Mouse (Mus musculus) brain, embryonic 14.5 days (tissue): ENCODE results near the gene Olfr518. TPM values are rescaled to one million over a fixed set of nuclear protein-coding genes. Genes with fewer than 3 reads are reported as not detected.

ENCODE experiments used
- DNase-seq: peaks from one replicate; pipeline ENCODE4 v3.0.0-alpha.2; 2011; ENCODE audit warnings: low read depth
- CTCF ChIP-seq: fragments of 200-500 bp; IDR thresholded peaks from 2 replicates; pipeline ENCODE4 v1.5.1; 2012; ENCODE audit warnings: inconsistent platforms, mild to moderate bottlenecking, moderate library complexity, borderline replicate concordance; ENCODE audit not compliant: insufficient read depth, insufficient read length; ENCODE audit errors: extremely low read depth
- POLR2A ChIP-seq: fragments of 200-500 bp; IDR thresholded peaks from 2 replicates; pipeline ENCODE4 v1.6.1; 2012; ENCODE audit warnings: mild to moderate bottlenecking, inconsistent platforms, borderline replicate concordance; ENCODE audit not compliant: poor library complexity, insufficient read depth, insufficient read length, severe bottlenecking; ENCODE audit errors: extremely low read depth
- polyA plus RNA-seq: library from polyadenylated mRNA; depleted of rRNA; stranded (reverse); fragments of >200 nt; gene quantifications from 2 replicates; pipeline ENCODE4 v1.2.3, GENCODE M21; 2012; rRNA removed

The Olfr518 gene
- polyA plus RNA-seq: not detected in 2 replicates

- no peak for DNase-seq
- TF ChIP-seq POLR2A (no peak), CTCF (no peak)
These were observed at the start of gene Olfr518 for GRCm38 (mm10) chr7:108884906-108885305. TSS of gene Olfr518 (minus strand) at chr7:108885006.

- TF ChIP-seq POLR2A: peak; percentile 51; the same call in 1 of the 2 replicates
- TF ChIP-seq CTCF: peak; percentile 84; the same call in 1 of the 2 replicates
- DNase-seq: peak; percentile 100
These were observed 49.3 kb upstream of the Olfr518 start, which contains the start of gene Eif3f for GRCm38 (mm10) chr7:108933794-108934731. TSS of gene Eif3f (plus strand) at chr7:108934417.

- DNase-seq: no peak
- TF ChIP-seq CTCF: no peak
- no peak for TF ChIP-seq POLR2A
These were observed 45.1 kb upstream of the Olfr518 start, which contains the start of gene Nlrp10 for GRCm38 (mm10) chr7:108929726-108930393. TSS of gene Nlrp10 (minus strand) at chr7:108930178.

- DNase-seq: no peak
- TF ChIP-seq POLR2A (no peak), CTCF (no peak)
These were observed 43.7 kb upstream of the Olfr518 start for GRCm38 (mm10) chr7:108928280-108929188.

- TF ChIP-seq CTCF (no peak), POLR2A (no peak)
- no peak for DNase-seq
These were observed 42.2 kb upstream of the Olfr518 start for GRCm38 (mm10) chr7:108927043-108927442.

GRCm38 (mm10) chr7:108903969-108904368, 19.2 kb upstream of the Olfr518 start:
- DNase-seq: no peak
- TF ChIP-seq CTCF: no peak
- TF ChIP-seq POLR2A: no peak

- no peak for DNase-seq
- no peak for TF ChIP-seq CTCF
- no peak for TF ChIP-seq POLR2A
These were observed 9.5 kb upstream of the Olfr518 start, which contains the start of gene Olfr519 for GRCm38 (mm10) chr7:108894320-108894719. TSS of gene Olfr519 (minus strand) at chr7:108894420.

GRCm38 (mm10) chr7:108872279-108872678, 12.5 kb downstream of the Olfr518 start, which contains the start of gene Olfr517:
TSS of gene Olfr517 (minus strand) at chr7:108872379.
- TF ChIP-seq CTCF (no peak), POLR2A (no peak)
- no peak for DNase-seq

- no peak for DNase-seq
- TF ChIP-seq CTCF (no peak), POLR2A (no peak)
These were observed 34.4 kb downstream of the Olfr518 start, which contains the start of gene Olfr516 for GRCm38 (mm10) chr7:108850429-108850828. TSS of gene Olfr516 (minus strand) at chr7:108850529.

Other genes with a start within 250 kb of the Olfr518 start
- not detected in 2 replicates for gene Olfr509, start 233.1 kb downstream of the Olfr518 start, polyA plus RNA-seq
- not detected in 2 replicates for gene Olfr510, start 218.6 kb downstream of the Olfr518 start, polyA plus RNA-seq
- not detected in 2 replicates for gene Olfr512, start 171.7 kb downstream of the Olfr518 start, polyA plus RNA-seq
- gene Olfr513, start 134.0 kb downstream of the Olfr518 start, polyA plus RNA-seq: not detected in 2 replicates
- not detected in 2 replicates for gene Olfr514, start 59.0 kb downstream of the Olfr518 start, polyA plus RNA-seq
- gene Olfr516, start 34.5 kb downstream of the Olfr518 start, polyA plus RNA-seq: not detected in 2 replicates
- not detected in 2 replicates for gene Olfr517, start 12.6 kb downstream of the Olfr518 start, polyA plus RNA-seq
- gene Olfr519, start 9.4 kb upstream of the Olfr518 start, polyA plus RNA-seq: not detected in 2 replicates
- not detected in 2 replicates for gene Nlrp10, start 45.2 kb upstream of the Olfr518 start, polyA plus RNA-seq
- 91.2 and 150 TPM in 2 replicates for gene Eif3f, start 49.4 kb upstream of the Olfr518 start, polyA plus RNA-seq
- 109 and 143 TPM in 2 replicates for gene Tub, start 65.3 kb upstream of the Olfr518 start, polyA plus RNA-seq
- 22.3 and 25.0 TPM in 2 replicates for gene Ric3, start 198.3 kb upstream of the Olfr518 start, polyA plus RNA-seq